Mouse (Mus musculus) megakaryocyte progenitor cell, adult 5-6 weeks (primary cell): ENCODE results near the gene Rasa4. TPM values are rescaled to one million over a fixed set of nuclear protein-coding genes. Genes with fewer than 3 reads are reported as not detected.
"Not testable (repeated sequence)": the region's sequence is repeated elsewhere in the genome, so short reads cannot be mapped to it uniquely, and the experiment has no call there.

Experiments
- ATAC-seq: replicated peaks from 2 replicates; pipeline ENCODE4 v1.8.0; 2016; ENCODE audit warnings: mild to moderate bottlenecking, moderate TSS enrichment, inconsistent platforms; ENCODE audit not compliant: poor library complexity
- total RNA-seq, 2 experiments: library from RNA; stranded (forward) in 1 of 2; stranded (reverse) in 1 of 2; fragments of 157-497, 149-512 nt in 1 of 2; fragments of 200-1000 nt in 1 of 2; gene quantifications; 2 replicates each; pipeline versions ENCODE4 v1.2.3 to v1.2.4; 2015 to 2017

The Rasa4 gene
- total RNA-seq, 2 experiments from 2014 or later, result 31.4 to 31.9 TPM

DNA sequence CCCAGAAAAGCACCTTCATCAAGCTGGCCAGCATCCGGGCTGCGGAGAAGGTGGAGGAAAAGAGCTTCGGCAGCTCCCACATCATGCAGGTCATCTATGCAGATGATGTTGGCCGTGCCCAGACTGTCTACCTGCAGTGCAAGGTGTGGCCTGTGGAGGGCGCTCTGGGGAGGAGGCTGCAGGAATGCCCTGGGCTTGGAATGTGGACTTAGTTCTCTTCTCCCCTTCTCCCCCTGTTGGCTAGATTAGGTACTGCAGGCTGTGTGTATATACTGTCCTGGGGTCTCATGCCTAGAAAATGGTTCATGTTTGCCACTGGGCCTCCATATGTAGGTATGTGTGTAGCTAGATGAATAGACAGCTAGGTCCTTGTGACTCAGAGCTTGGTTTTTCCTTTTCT is 20.8 kb downstream of the Rasa4 start:
- ATAC-seq, result peak; percentile 48

GRCm38 (mm10) chr5:136108486-136108885 is 24.8 kb downstream of the Rasa4 start:
- no peak for ATAC-seq

GRCm38 (mm10) chr5:136109042-136109441 is 25.3 kb downstream of the Rasa4 start:
- ATAC-seq, result no peak

- not testable (repeated sequence) for ATAC-seq
These were observed 29.8 kb downstream of the Rasa4 start for GRCm38 (mm10) chr5:136113546-136113945.

DNA sequence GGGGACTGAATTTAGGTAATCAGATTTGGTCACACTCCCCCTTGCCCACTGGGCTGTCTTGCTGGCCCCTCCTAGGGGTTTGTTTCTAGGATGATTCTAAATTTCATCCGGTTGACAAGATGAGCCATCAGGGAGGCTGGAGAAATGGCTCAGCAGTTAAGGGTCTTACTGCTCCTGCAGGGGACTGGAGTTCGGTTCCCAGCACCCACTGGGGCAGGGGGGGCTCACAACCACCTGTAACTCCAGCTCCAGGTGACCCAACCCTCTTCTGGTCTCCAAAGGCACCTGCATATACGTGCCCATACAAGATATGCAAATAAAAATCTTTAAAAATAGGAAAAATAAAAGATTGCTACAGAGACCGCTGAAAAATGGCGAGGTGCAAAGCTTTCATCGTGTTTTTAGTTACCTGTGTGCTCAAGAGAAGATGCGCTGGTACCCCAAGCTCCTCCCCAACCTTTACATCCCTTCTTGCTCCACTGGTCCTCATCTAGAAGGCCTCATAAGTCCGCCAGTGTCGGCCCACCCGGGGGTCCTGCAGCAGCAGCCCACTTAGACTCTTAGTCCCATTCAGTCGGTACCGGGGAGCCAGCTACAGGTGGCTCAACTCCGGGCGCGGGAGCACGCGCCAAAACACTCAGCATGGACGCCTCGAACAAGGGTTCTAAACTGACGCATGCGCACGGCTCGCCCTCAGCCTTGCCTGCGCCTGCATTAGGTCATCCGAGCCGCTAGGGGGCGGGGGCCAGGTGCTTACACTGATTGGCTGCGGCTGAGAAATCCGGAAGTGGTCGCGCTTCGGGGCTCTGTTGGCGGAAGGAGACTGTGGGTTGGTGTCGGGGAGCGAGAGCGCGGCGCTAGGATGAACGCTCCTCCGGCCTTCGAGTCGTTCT is 32.4 kb downstream of the Rasa4 start, which contains the start of gene Polr2j:
Polr2j (plus strand) TSS at position 741 of the 893 bp plus-strand sequence.
- ATAC-seq, result peak; percentile 97

- ATAC-seq, result peak; percentile 55
These were observed 33.0 kb downstream of the Rasa4 start for GRCm38 (mm10) chr5:136116784-136117112.

- no peak for ATAC-seq
These were observed 38.4 kb downstream of the Rasa4 start for GRCm38 (mm10) chr5:136122165-136122564.

- peak; percentile 85 for ATAC-seq
These were observed 52.0 kb downstream of the Rasa4 start, which contains the start of the genes Lrwd1 and Alkbh4 for GRCm38 (mm10) chr5:136135571-136136291. TSS of gene Lrwd1 (minus strand) at chr5:136136074. TSS of gene Alkbh4 (plus strand) at chr5:136136146.

- ATAC-seq, result no peak
These were observed 52.7 kb downstream of the Rasa4 start for GRCm38 (mm10) chr5:136136292-136136990.

DNA sequence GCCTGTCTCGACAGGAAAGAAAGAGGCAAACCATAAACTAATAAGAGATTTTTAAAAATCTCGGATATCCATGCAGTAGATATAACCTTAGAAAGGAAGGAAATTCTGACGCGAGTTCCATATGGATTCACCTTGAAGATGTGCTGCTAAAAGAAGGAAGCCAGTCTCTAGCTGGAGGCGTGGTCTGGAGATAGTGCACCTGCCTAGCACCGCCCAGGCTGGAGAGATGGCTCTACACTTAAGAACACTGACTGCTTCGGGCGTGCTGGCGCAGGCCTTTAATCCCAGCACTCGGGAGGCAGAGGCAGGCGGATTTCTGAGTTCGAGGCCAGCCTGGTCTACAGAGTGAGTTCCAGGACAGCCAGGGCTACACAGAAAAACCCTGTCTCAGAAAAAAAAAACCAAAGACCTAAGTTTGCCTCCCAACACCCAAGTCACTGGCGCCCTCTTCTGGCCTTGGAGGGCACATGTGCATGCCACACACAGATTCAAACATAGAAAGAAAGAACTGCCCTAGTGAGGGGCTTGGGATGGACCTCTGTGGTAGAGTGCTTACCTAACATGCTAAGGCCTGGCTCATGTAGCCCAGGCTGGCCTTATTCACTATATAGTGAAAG is 54.0 kb downstream of the Rasa4 start:
- ATAC-seq, result peak; percentile 34; the same call in 1 of the 2 replicates

- no peak for ATAC-seq
These were observed 55.7 kb downstream of the Rasa4 start for GRCm38 (mm10) chr5:136139393-136139792.

- ATAC-seq, result peak; percentile 24
These were observed 56.4 kb downstream of the Rasa4 start for GRCm38 (mm10) chr5:136140057-136140482.

- ATAC-seq, result no peak
These were observed 59.0 kb downstream of the Rasa4 start for GRCm38 (mm10) chr5:136142746-136143145.

DNA sequence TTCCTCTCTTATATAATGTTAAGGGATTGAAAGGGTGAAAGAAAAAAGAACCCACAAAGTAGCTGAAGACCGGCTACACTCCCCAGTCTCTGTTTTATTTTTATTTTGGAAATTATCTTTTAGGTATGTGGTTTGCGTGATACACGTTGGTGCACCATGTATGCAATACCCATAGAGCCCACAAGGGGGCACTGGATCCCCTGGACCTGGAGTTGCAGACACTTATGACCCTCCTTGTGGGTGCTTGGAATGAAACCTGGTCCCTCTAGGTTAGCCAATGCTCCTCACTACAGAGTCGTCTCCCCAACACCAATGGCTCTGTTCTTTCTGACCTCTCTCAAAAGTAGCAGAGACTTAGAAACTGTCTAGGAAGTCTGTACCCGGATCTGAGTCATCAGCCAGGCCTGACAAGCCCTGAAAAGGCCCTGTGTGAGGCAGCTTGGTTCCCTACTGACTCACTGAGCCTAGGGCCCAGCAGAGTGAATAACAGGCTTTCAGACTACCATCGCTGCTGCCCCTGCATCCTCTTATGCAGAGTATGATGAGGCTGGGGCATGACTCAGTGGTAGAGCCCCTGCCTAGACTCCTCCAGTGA is 59.5 kb downstream of the Rasa4 start:
- no peak for ATAC-seq

DNA sequence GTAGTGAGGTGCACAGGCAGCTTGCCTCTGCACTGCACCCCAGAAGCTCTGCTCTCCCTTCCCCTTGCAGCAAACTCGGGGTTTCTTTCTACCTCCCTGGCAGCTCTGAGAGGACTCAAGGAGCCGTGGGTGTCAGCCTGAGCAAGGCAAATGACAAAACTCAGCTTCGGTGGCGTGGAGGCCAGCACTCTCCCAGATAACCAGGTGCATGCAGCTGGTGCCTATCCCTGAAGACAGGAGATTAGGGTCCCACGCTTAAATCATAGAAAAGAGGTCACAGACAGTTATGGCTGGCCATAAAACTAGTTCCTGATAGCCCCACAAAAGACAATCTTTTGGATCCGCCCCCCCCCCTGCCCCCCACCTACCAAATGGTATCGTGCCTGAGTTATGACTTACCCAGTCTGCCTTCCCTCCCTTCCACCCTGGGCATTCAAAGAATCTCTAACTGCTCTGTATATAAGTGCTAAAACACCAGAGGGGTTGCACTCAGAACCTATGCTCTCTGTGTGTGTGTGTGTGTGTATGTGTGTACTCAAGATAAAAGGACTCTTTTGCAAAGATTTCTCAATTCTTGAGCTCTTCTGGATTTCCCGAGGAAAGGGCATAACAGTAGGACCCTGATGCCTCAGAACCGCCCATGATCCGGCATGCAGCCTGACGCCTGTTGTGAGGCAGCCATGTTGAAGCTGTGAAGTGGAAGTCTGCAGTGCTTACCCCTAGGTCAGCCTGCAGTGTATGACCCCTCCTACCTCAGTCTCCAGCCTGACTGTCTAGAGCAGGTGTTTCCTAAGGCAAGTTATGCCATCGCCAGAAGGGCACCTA is 61.1 kb downstream of the Rasa4 start:
- peak; percentile 38 for ATAC-seq

- no peak for ATAC-seq
These were observed 63.2 kb downstream of the Rasa4 start for GRCm38 (mm10) chr5:136146936-136147335.

GRCm38 (mm10) chr5:136147704-136148103 is 64.0 kb downstream of the Rasa4 start:
- no peak for ATAC-seq

GRCm38 (mm10) chr5:136149134-136149576 is 65.4 kb downstream of the Rasa4 start:
- ATAC-seq, result peak; percentile 86

DNA sequence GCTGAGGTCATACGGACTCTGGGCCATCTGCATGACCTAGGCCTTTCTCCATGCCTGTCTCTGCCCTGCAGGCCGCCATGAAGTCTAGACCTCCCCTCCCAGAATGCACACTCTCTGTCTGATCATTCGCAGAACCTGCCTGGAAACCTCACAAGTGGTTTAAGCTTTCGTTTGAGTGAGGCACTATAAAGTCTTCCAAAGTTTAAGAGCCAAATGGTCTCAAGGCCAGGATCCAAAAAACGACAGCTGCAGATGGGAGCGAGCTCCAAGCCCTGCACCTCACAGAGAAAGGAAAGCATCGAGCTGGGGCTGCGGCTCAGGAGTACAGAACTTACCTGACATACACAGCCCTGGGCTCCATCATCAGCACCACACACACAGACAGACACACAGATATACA is 68.6 kb downstream of the Rasa4 start:
- no peak for ATAC-seq
